Mouse (Mus musculus) heart, embryonic 14.5 days (tissue): ENCODE data around the gene Cradd. TPM values are rescaled to one million over a fixed set of nuclear protein-coding genes. Genes with fewer than 3 reads are reported as not detected.

Experiments
- ATAC-seq: fragments of 200-750 bp; cut with Nextera tagmentation; 2 replicates; pipeline ENCODE4 v1.8.0; 2017; ENCODE audit warnings: low read depth, moderate TSS enrichment; ENCODE audit not compliant: insufficient number of reproducible peaks, insufficient read depth, low FRiP score
- H3K27ac ChIP-seq, 2 experiments: fragments of 200-500 bp in 1 of 2; fragments of 300-500 bp in 1 of 2; sonication (generic) in 1 of 2; replicated peaks in 1 of 2; 2 replicates each; pipeline ENCODE4 v1.5.1; 2012 to 2014; ENCODE audit warnings: low read depth in 2 of 2, low read length in 2 of 2, control low read depth in 1 of 2, mild to moderate bottlenecking in 1 of 2, mixed read lengths in 1 of 2; ENCODE audit not compliant: control insufficient read depth in 1 of 2, insufficient read depth in 1 of 2
- H3K27me3 ChIP-seq: fragments of 300-500 bp; sonication (generic); 2 replicates; pipeline ENCODE4 v1.6.1; 2014; ENCODE audit warnings: mild to moderate bottlenecking, low read length, control low read depth; ENCODE audit not compliant: control insufficient read depth, insufficient read depth
- H3K36me3 ChIP-seq: fragments of 300-500 bp; sonication (generic); 2 replicates; pipeline ENCODE4 v1.6.1; 2014; ENCODE audit warnings: mild to moderate bottlenecking, control low read depth, low read length, mixed read lengths; ENCODE audit not compliant: control insufficient read depth, insufficient read depth
- H3K4me1 ChIP-seq, 2 experiments: fragments of 200-500 bp in 1 of 2; fragments of 300-500 bp in 1 of 2; sonication (generic) in 1 of 2; 2 replicates each; pipeline ENCODE4 v1.6.1; 2012 to 2014; ENCODE audit warnings: low read length in 2 of 2, control low read depth in 1 of 2, mixed read lengths in 1 of 2; ENCODE audit not compliant: control insufficient read depth in 2 of 2, insufficient read depth in 2 of 2
- H3K4me2 ChIP-seq: fragments of 300-500 bp; sonication (generic); 2 replicates; pipeline ENCODE4 v1.6.1; 2014; ENCODE audit warnings: mild to moderate bottlenecking, low read length
- H3K4me3 ChIP-seq, 2 experiments: fragments of 200-500 bp in 1 of 2; fragments of 300-500 bp in 1 of 2; sonication (generic) in 1 of 2; 2 replicates each; pipeline ENCODE4 v1.5.1; 2012 to 2014; ENCODE audit warnings: low read length in 2 of 2, mild to moderate bottlenecking in 2 of 2, control low read depth in 1 of 2, low read depth in 1 of 2, moderate library complexity in 1 of 2; ENCODE audit not compliant: control insufficient read depth in 1 of 2, insufficient read depth in 1 of 2
- H3K9ac ChIP-seq: fragments of 300-500 bp; sonication (generic); 2 replicates; pipeline ENCODE4 v1.6.1; 2014; ENCODE audit warnings: mild to moderate bottlenecking, low read length
- H3K9me3 ChIP-seq: fragments of 300-500 bp; sonication (generic); 2 replicates; pipeline ENCODE4 v1.6.1; 2016; ENCODE audit warnings: low read length, control low read depth; ENCODE audit not compliant: control insufficient read depth
- WGBS: fragments of 180-500 bp; shearing (Covaris S2); extraction: QIAGEN DNeasy Blood & Tissue Kit; methylation state at CpG from one replicate; pipeline ENCODE4 v1.1.7; 2014; 5-methylcytosine and 5-hydroxymethylcytosine counted together
- polyA plus RNA-seq: library from polyadenylated mRNA; unstranded; fragments of >200 nt; fragmentation: Nextera tagmentation; extraction: Ambion mirVana; gene quantifications from 2 replicates; pipeline ENCODE4 v1.2.1, GENCODE M21; 2014

Cradd gene
- polyA plus RNA-seq, 1 experiment from 2014 or later: 12.3 TPM

- no peak overlapping the region for H3K27ac ChIP-seq
- ATAC-seq: no peak
- no peak overlapping the region for H3K4me3 ChIP-seq
- no peaks in the 10 kb centered on the region for H3K36me3 ChIP-seq
- H3K4me1 ChIP-seq: peaks cover 16 to 18% of the 10 kb centered on the region in 2 experiments
- no peak overlapping the region for H3K9ac ChIP-seq
- H3K9me3 ChIP-seq: no peaks in the 10 kb centered on the region
- WGBS: 42% methylated on average over 8 of the region's 8 CpGs
- H3K4me2 ChIP-seq: 0 out of 2 replicates have a peak overlapping the region, but pooled peaks have one; percentile 0
- H3K27me3 ChIP-seq: 0 out of 2 replicates have a peak, but pooled peaks cover 3% of the 10 kb centered on the region
Measured at GRCm38 (mm10) chr10:95213311-95213710, 110.6 kb downstream of the Cradd start.

GRCm38 (mm10) chr10:95211660-95212059 is 112.3 kb downstream of the Cradd start:
- Histone ChIP-seq H3K9me3 (no peaks in the 10 kb centered on the region), H3K27ac (no peak overlapping the region), H3K4me1 (peaks cover 14 to 18% of the 10 kb centered on the region in 2 experiments; a peak in 3 of 4 replicates), H3K27me3 (0 out of 2 replicates have a peak, but pooled peaks cover 3% of the 10 kb centered on the region), H3K9ac (no peak overlapping the region), H3K4me3 (no peak overlapping the region), H3K36me3 (no peaks in the 10 kb centered on the region), H3K4me2 (no peak overlapping the region)
- WGBS: 85% methylated on average over 8 of the region's 8 CpGs
- ATAC-seq: no peak

- H3K36me3 ChIP-seq: no peaks in the 10 kb centered on the region
- 87% methylated on average over 7 of the region's 7 CpGs for WGBS
- no peaks in the 10 kb centered on the region for H3K9me3 ChIP-seq
- no peak overlapping the region for H3K4me2 ChIP-seq
- no peak for ATAC-seq
- no peak overlapping the region for H3K9ac ChIP-seq
- H3K4me3 ChIP-seq: no peak overlapping the region
- H3K4me1 ChIP-seq: peaks cover 14 to 18% of the 10 kb centered on the region in 2 experiments; a peak in 3 of 4 replicates
- H3K27me3 ChIP-seq: 0 out of 2 replicates have a peak, but pooled peaks cover 3% of the 10 kb centered on the region
- no peak overlapping the region for H3K27ac ChIP-seq
Measured at GRCm38 (mm10) chr10:95210664-95211372, 113.1 kb downstream of the Cradd start.

- Histone ChIP-seq H3K36me3 (no peaks in the 10 kb centered on the region), H3K4me3 (no peak overlapping the region), H3K9ac (no peak overlapping the region), H3K27ac (no peak overlapping the region), H3K4me2 (no peak overlapping the region), H3K27me3 (0 out of 2 replicates have a peak, but pooled peaks cover 3% of the 10 kb centered on the region), H3K9me3 (no peaks in the 10 kb centered on the region), H3K4me1 (peaks cover 14 to 18% of the 10 kb centered on the region in 2 experiments; a peak in 3 of 4 replicates)
- no peak for ATAC-seq
- WGBS: 62% methylated on average over 4 of the region's 4 CpGs
Measured at GRCm38 (mm10) chr10:95210167-95210566, 113.8 kb downstream of the Cradd start.

- H3K27ac ChIP-seq: no peak overlapping the region
- 84% methylated on average over 8 of the region's 8 CpGs for WGBS
- H3K9me3 ChIP-seq: no peaks in the 10 kb centered on the region
- no peak overlapping the region for H3K9ac ChIP-seq
- ATAC-seq: no peak
- peaks cover 0 to 4% of the 10 kb centered on the region in 2 experiments; a peak in 3 of 4 replicates for H3K4me1 ChIP-seq
- no peaks in the 10 kb centered on the region for H3K27me3 ChIP-seq
- no peak overlapping the region for H3K4me3 ChIP-seq
- no peaks in the 10 kb centered on the region for H3K36me3 ChIP-seq
- no peak overlapping the region for H3K4me2 ChIP-seq
Measured at GRCm38 (mm10) chr10:95207423-95207822, 116.5 kb downstream of the Cradd start.

- Histone ChIP-seq H3K4me2 (no peak overlapping the region), H3K9ac (no peak overlapping the region), H3K4me3 (no peak overlapping the region), H3K36me3 (no peaks in the 10 kb centered on the region), H3K4me1 (peaks cover 13 to 17% of the 10 kb centered on the region in 2 experiments), H3K9me3 (no peaks in the 10 kb centered on the region), H3K27me3 (no peaks in the 10 kb centered on the region), H3K27ac (no peak overlapping the region)
- WGBS: 87% methylated on average over 8 of the region's 8 CpGs
- ATAC-seq: no peak
Measured at GRCm38 (mm10) chr10:95201514-95201913, 122.4 kb downstream of the Cradd start.

- no peak overlapping the region for H3K27ac ChIP-seq
- WGBS: 56% methylated on average over 7 of the region's 7 CpGs
- H3K4me2 ChIP-seq: no peak overlapping the region
- ATAC-seq: no peak
- H3K4me3 ChIP-seq: no peak overlapping the region
- H3K4me1 ChIP-seq: peaks cover 13 to 17% of the 10 kb centered on the region in 2 experiments
- no peaks in the 10 kb centered on the region for H3K27me3 ChIP-seq
- no peaks in the 10 kb centered on the region for H3K36me3 ChIP-seq
- H3K9me3 ChIP-seq: no peaks in the 10 kb centered on the region
- H3K9ac ChIP-seq: no peak overlapping the region
Measured at GRCm38 (mm10) chr10:95200323-95200722, 123.6 kb downstream of the Cradd start.
